Mouse (Mus musculus) heart, embryonic 10.5 days (tissue): ENCODE measurements around the gene Map9. TPM values are rescaled to one million over a fixed set of nuclear protein-coding genes. Genes with fewer than 3 reads are reported as not detected.
A peak's percentile ranks its signal among the peaks of the same experiment; 100 is the strongest.
"Not testable (repeated sequence)": the region's sequence is repeated elsewhere in the genome, so short reads cannot be mapped to it uniquely, and the experiment has no call there.

ENCODE experiments used
- DNase-seq: peaks from one replicate; pipeline ENCODE4 v3.0.0-alpha.2; 2017; ENCODE audit warnings: low spot score
- H3K27ac ChIP-seq: fragments of 300-500 bp; sonication (generic); 2 replicates; pipeline ENCODE4 v1.5.1; 2016; ENCODE audit warnings: mild to moderate bottlenecking
- H3K27me3 ChIP-seq: fragments of 300-500 bp; sonication (generic); 2 replicates; pipeline ENCODE4 v1.6.1; 2016; ENCODE audit warnings: mild to moderate bottlenecking; ENCODE audit not compliant: poor library complexity, insufficient read depth, severe bottlenecking
- H3K36me3 ChIP-seq: fragments of 300-500 bp; sonication (generic); 2 replicates; pipeline ENCODE4 v1.6.1; 2016; ENCODE audit warnings: mild to moderate bottlenecking, moderate library complexity
- H3K4me1 ChIP-seq: fragments of 300-500 bp; sonication (generic); 2 replicates; pipeline ENCODE4 v1.6.1; 2016; ENCODE audit warnings: mild to moderate bottlenecking
- H3K4me3 ChIP-seq: fragments of 300-500 bp; sonication (generic); 2 replicates; pipeline ENCODE4 v1.5.1; 2016; ENCODE audit warnings: mild to moderate bottlenecking, moderate library complexity
- H3K9me3 ChIP-seq: fragments of 300-500 bp; sonication (generic); 2 replicates; pipeline ENCODE4 v1.6.1; 2016; ENCODE audit warnings: mild to moderate bottlenecking, moderate library complexity
- WGBS: fragments of 180-500 bp; shearing (Covaris S2); methylation state at CpG from one replicate; pipeline ENCODE4 v1.1.7; 2016; 5-methylcytosine and 5-hydroxymethylcytosine counted together
- polyA plus RNA-seq: library from polyadenylated mRNA; unstranded; fragments of >200 nt; fragmentation: Nextera tagmentation; extraction: Ambion mirVana; gene quantifications from 2 replicates; pipeline ENCODE4 v1.2.1, GENCODE M21; 2016

Gene Map9
- 4.9 and 5.3 TPM in 2 replicates for polyA plus RNA-seq

GRCm38 (mm10) chr3:82357797-82358524 is at the start of gene Map9:
Gene Map9, plus strand, starts transcription at chr3:82358044.
- Histone ChIP-seq H3K9me3 (no peaks in the 10 kb centered on the region), H3K27me3 (no peaks in the 10 kb centered on the region), H3K4me1 (no peaks in the 10 kb centered on the region), H3K4me3 (peak within 1 kb of the TSS; percentile 81), H3K36me3 (no peaks in the 10 kb centered on the region), H3K27ac (peak within 1 kb of the TSS; percentile 73)
- under 1% methylated on average over 54 of the region's 54 CpGs for WGBS
- DNase-seq = peak; percentile 99

GRCm38 (mm10) chr3:82315728-82316127 is 42.1 kb upstream of the Map9 start:
- 89% methylated on average over 4 of the region's 4 CpGs for WGBS

GRCm38 (mm10) chr3:82326736-82327135 is 31.1 kb upstream of the Map9 start:
- 86% methylated on average over 1 of the region's 1 CpGs for WGBS
- not testable (repeated sequence) for H3K4me3 ChIP-seq, H3K9me3 ChIP-seq, H3K4me1 ChIP-seq, DNase-seq, H3K36me3 ChIP-seq, H3K27ac ChIP-seq, H3K27me3 ChIP-seq

More at GRCm38 (mm10) chr3:82315728-82316127, 42.1 kb upstream of the Map9 start:
- Histone ChIP-seq H3K4me1 (no peaks in the 10 kb centered on the region), H3K4me3 (no peak overlapping the region), H3K27ac (no peak overlapping the region), H3K27me3 (no peaks in the 10 kb centered on the region), H3K36me3 (no peaks in the 10 kb centered on the region), H3K9me3 (no peaks in the 10 kb centered on the region)
- DNase-seq = no peak

- Histone ChIP-seq H3K9me3 (no peaks in the 10 kb centered on the region), H3K27ac (no peak overlapping the region), H3K4me1 (no peaks in the 10 kb centered on the region), H3K27me3 (no peaks in the 10 kb centered on the region), H3K4me3 (no peak overlapping the region), H3K36me3 (no peaks in the 10 kb centered on the region)
- 92% methylated on average over 1 of the region's 1 CpGs for WGBS
- no peak for DNase-seq
Measured at GRCm38 (mm10) chr3:82332067-82332466, 25.8 kb upstream of the Map9 start.

GRCm38 (mm10) chr3:82332536-82332935 is 25.3 kb upstream of the Map9 start:
- WGBS = 84% methylated on average over 4 of the region's 4 CpGs
- no peak overlapping the region for H3K4me3 ChIP-seq

GRCm38 (mm10) chr3:82333128-82333969 is 24.5 kb upstream of the Map9 start:
- H3K9me3 ChIP-seq = no peaks in the 10 kb centered on the region
- H3K4me3 ChIP-seq = peak overlapping the region; percentile 54
- DNase-seq = peak; percentile 81
- peaks cover 7% of the 10 kb centered on the region; the same call in 1 of the 2 replicates for H3K4me1 ChIP-seq
- WGBS = 5% methylated on average over 16 of the region's 16 CpGs
- H3K27ac ChIP-seq = peak overlapping the region; percentile 83
- H3K27me3 ChIP-seq = no peaks in the 10 kb centered on the region
- H3K36me3 ChIP-seq = no peaks in the 10 kb centered on the region

More at GRCm38 (mm10) chr3:82332536-82332935, 25.3 kb upstream of the Map9 start:
- no peak for DNase-seq
- H3K9me3 ChIP-seq = no peaks in the 10 kb centered on the region
- no peak overlapping the region for H3K27ac ChIP-seq
- H3K27me3 ChIP-seq = no peaks in the 10 kb centered on the region
- no peaks in the 10 kb centered on the region for H3K36me3 ChIP-seq
- 0 out of 2 replicates have a peak, but pooled peaks cover under 1% of the 10 kb centered on the region for H3K4me1 ChIP-seq

- Histone ChIP-seq H3K36me3 (no peaks in the 10 kb centered on the region), H3K4me3 (no peak overlapping the region), H3K27me3 (no peaks in the 10 kb centered on the region), H3K4me1 (peaks cover 7% of the 10 kb centered on the region; the same call in 1 of the 2 replicates), H3K9me3 (no peaks in the 10 kb centered on the region), H3K27ac (no peak overlapping the region)
- WGBS = 65% methylated on average over 10 of the region's 10 CpGs
- DNase-seq = no peak
Measured at GRCm38 (mm10) chr3:82340111-82340510, 17.7 kb upstream of the Map9 start.

- H3K27ac ChIP-seq = no peak overlapping the region
- H3K4me3 ChIP-seq = no peak overlapping the region
- DNase-seq = no peak
- WGBS = 50% methylated on average over 2 of the region's 2 CpGs
- no peaks in the 10 kb centered on the region for H3K4me1 ChIP-seq
- H3K27me3 ChIP-seq = no peaks in the 10 kb centered on the region
- no peaks in the 10 kb centered on the region for H3K36me3 ChIP-seq
- no peaks in the 10 kb centered on the region for H3K9me3 ChIP-seq
Measured at GRCm38 (mm10) chr3:82348277-82348860, 9.5 kb upstream of the Map9 start.

GRCm38 (mm10) chr3:82350321-82350720 is 7.5 kb upstream of the Map9 start:
- Histone ChIP-seq H3K27ac (no peak overlapping the region), H3K4me1 (no peaks in the 10 kb centered on the region), H3K36me3 (no peaks in the 10 kb centered on the region), H3K4me3 (no peak overlapping the region), H3K9me3 (no peaks in the 10 kb centered on the region), H3K27me3 (no peaks in the 10 kb centered on the region)
- WGBS = 31% methylated on average over 2 of the region's 2 CpGs
- DNase-seq = no peak

- Histone ChIP-seq H3K9me3 (no peaks in the 10 kb centered on the region), H3K27me3 (no peaks in the 10 kb centered on the region), H3K27ac (peak overlapping the region; percentile 73), H3K4me1 (no peaks in the 10 kb centered on the region), H3K4me3 (peak overlapping the region; percentile 81), H3K36me3 (no peaks in the 10 kb centered on the region)
- 8% methylated on average over 5 of the region's 5 CpGs for WGBS
- DNase-seq = no peak
Measured at GRCm38 (mm10) chr3:82357340-82357739, 504 bp upstream of the Map9 start.

GRCm38 (mm10) chr3:82359036-82359435 is 1.2 kb downstream of the Map9 start:
- Histone ChIP-seq H3K9me3 (no peaks in the 10 kb centered on the region), H3K4me3 (no peak overlapping the region), H3K36me3 (0 out of 2 replicates have a peak, but pooled peaks cover 3% of the 10 kb centered on the region), H3K27ac (no peak overlapping the region), H3K27me3 (no peaks in the 10 kb centered on the region), H3K4me1 (no peaks in the 10 kb centered on the region)
- no peak for DNase-seq
- 84% methylated on average over 8 of the region's 8 CpGs for WGBS

- DNase-seq = no peak
- H3K9me3 ChIP-seq = no peaks in the 10 kb centered on the region
- H3K4me1 ChIP-seq = no peaks in the 10 kb centered on the region
- 18% methylated on average over 4 of the region's 4 CpGs for WGBS
- H3K27ac ChIP-seq = no peak overlapping the region
- no peak overlapping the region for H3K4me3 ChIP-seq
- no peaks in the 10 kb centered on the region for H3K27me3 ChIP-seq
- 0 out of 2 replicates have a peak, but pooled peaks cover 3% of the 10 kb centered on the region for H3K36me3 ChIP-seq
Measured at GRCm38 (mm10) chr3:82362452-82362851, 4.6 kb downstream of the Map9 start.
